Mouse (Mus musculus) embryonic facial prominence, embryonic 10.5 days (tissue): Measurements from ENCODE around the gene Serinc5. TPM values are rescaled to one million over a fixed set of nuclear protein-coding genes. Genes with fewer than 3 reads are reported as not detected.
"Not testable (repeated sequence)": the region's sequence is repeated elsewhere in the genome, so short reads cannot be mapped to it uniquely, and the experiment has no call there.

ENCODE experiments used
- DNase-seq: peaks from one replicate; pipeline ENCODE4 v3.0.0-alpha.2; 2017; ENCODE audit warnings: low spot score
- H3K27ac ChIP-seq: fragments of 300-500 bp; sonication (generic); replicated peaks from 2 replicates; pipeline ENCODE4 v1.5.1; 2016; ENCODE audit warnings: mild to moderate bottlenecking
- H3K27me3 ChIP-seq: fragments of 300-500 bp; sonication (generic); replicated peaks from 2 replicates; pipeline ENCODE4 v1.6.1; 2016; ENCODE audit warnings: low read depth, mild to moderate bottlenecking; ENCODE audit not compliant: poor library complexity, severe bottlenecking
- H3K36me3 ChIP-seq: fragments of 300-500 bp; sonication (generic); replicated peaks from 2 replicates; pipeline ENCODE4 v1.6.1; 2016; ENCODE audit warnings: mild to moderate bottlenecking, moderate library complexity
- H3K4me1 ChIP-seq: fragments of 300-500 bp; sonication (generic); 2 replicates; pipeline ENCODE4 v1.6.1; 2016
- H3K4me3 ChIP-seq: fragments of 300-500 bp; sonication (generic); 2 replicates; pipeline ENCODE4 v1.5.1; 2016; ENCODE audit warnings: mild to moderate bottlenecking, moderate library complexity
- H3K9me3 ChIP-seq: fragments of 300-500 bp; sonication (generic); 2 replicates; pipeline ENCODE4 v1.6.1; 2016; ENCODE audit warnings: mild to moderate bottlenecking
- WGBS: fragments of 180-500 bp; shearing (Covaris S2); methylation state at CpG from one replicate; pipeline ENCODE4 v1.1.7; 2016; 5-methylcytosine and 5-hydroxymethylcytosine counted together
- polyA plus RNA-seq: library from polyadenylated mRNA; unstranded; fragments of >200 nt; fragmentation: Nextera tagmentation; extraction: Ambion mirVana; gene quantifications from 2 replicates; pipeline ENCODE4 v1.2.1, GENCODE M21; 2016

Serinc5 gene
- polyA plus RNA-seq, 1 experiment from 2014 or later = 11.6 TPM

DNA sequence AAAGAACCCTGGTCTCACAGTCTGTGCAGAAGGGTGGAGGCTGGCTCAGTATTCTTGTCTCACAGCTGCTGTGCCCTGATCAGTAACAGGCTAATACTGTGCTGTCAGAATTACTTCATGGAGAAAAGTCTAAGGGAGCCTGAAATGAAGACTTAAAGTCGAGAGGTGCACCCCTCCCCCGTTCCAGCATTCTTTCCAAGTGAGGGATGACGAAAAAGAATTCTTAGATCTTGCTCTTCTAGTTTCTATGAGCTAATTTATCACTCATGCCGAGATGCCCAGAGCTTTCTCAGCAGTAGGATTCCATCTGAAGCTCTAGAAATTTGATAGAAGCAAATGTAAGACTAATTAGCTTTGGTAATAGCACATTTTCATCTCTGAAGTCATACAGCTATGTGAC, 66.8 kb downstream of the Serinc5 start:
- H3K9me3 ChIP-seq = no peaks in the 10 kb centered on the region
- 75% methylated on average over 4 of the region's 4 CpGs for WGBS
- no peak for DNase-seq
- peaks cover 38% of the 10 kb centered on the region for H3K4me1 ChIP-seq
- H3K4me3 ChIP-seq = no peak overlapping the region
- no peaks in the 10 kb centered on the region for H3K27me3 ChIP-seq
- no peaks in the 10 kb centered on the region for H3K36me3 ChIP-seq
- no peak overlapping the region for H3K27ac ChIP-seq

DNA sequence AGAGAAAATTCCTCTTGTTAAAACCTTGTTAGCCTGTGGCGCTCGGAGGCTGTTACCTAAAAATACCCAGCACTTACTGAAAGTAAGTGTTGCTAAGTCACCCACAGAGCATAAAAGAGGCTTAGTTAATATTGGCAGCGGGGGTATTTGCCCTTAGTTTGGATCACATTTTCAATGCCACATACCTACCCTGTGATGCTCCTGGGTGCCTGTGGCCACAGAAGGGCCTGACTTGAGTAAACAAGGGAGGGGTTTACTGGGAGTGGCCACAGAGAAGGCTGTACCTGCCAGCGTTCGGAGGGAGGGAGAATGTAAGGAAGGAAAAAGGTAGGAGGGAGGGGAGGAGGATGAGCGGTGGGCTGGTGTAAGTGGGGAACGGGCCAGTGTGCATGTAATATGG, 68.8 kb downstream of the Serinc5 start:
- no peak for DNase-seq
- Histone ChIP-seq H3K4me1 (peaks cover 43% of the 10 kb centered on the region), H3K27ac (no peak overlapping the region), H3K27me3 (no peaks in the 10 kb centered on the region), H3K36me3 (no peaks in the 10 kb centered on the region), H3K9me3 (no peaks in the 10 kb centered on the region), H3K4me3 (no peak overlapping the region)
- 90% methylated on average over 7 of the region's 7 CpGs for WGBS

DNA sequence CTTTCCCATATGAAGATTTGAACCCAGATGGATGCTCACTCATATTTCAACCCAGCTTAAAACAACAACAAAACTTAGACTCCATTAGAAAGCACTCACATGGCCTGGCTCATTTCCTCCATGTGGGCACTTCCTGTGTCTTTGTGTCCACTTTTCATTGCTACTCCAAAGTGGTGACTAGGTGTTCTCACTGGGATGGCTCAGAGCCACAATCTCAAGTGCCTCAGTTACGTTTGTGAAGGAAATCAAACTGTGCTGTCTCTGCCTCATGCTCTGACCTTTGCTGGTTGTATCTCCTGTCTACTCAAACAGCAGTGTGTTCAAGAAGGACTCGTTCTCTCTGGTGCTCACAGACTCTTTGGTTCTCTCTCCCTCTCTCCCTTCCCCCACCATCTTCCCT, 70.7 kb downstream of the Serinc5 start:
- peaks cover 12% of the 10 kb centered on the region for H3K36me3 ChIP-seq
- no peaks in the 10 kb centered on the region for H3K27me3 ChIP-seq
- DNase-seq = no peak
- H3K4me3 ChIP-seq = no peak overlapping the region
- 0 out of 2 replicates have a peak, but pooled peaks cover 3% of the 10 kb centered on the region for H3K9me3 ChIP-seq
- WGBS = 76% methylated on average over 2 of the region's 2 CpGs
- peaks cover 26% of the 10 kb centered on the region for H3K4me1 ChIP-seq
- no peak overlapping the region for H3K27ac ChIP-seq

DNA sequence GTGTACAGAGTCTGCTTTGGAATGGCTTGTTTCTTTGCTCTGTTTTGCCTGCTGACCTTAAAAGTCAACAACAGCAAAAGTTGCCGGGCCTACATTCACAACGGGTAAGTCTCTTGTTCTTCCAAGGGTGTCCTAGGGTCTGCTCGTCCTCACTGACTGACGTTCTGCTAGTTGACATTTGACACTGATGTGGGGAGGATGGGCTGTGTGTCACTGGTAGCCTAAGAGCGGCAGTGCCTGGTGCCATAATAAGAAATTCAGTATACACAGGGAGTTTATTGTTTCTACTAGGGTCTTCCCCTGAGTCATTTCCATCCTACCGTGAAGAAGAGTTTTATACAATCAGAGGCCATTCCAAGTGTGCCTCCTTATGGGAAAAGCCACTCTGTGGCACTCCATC, 71.9 kb downstream of the Serinc5 start:
- no peaks in the 10 kb centered on the region for H3K27me3 ChIP-seq
- H3K36me3 ChIP-seq = peaks cover 20% of the 10 kb centered on the region
- H3K4me3 ChIP-seq = no peak overlapping the region
- no peak for DNase-seq
- H3K4me1 ChIP-seq = peaks cover 23% of the 10 kb centered on the region
- 0 out of 2 replicates have a peak, but pooled peaks cover 8% of the 10 kb centered on the region for H3K9me3 ChIP-seq
- 29% methylated on average over 6 of the region's 6 CpGs for WGBS
- no peak overlapping the region for H3K27ac ChIP-seq

DNA sequence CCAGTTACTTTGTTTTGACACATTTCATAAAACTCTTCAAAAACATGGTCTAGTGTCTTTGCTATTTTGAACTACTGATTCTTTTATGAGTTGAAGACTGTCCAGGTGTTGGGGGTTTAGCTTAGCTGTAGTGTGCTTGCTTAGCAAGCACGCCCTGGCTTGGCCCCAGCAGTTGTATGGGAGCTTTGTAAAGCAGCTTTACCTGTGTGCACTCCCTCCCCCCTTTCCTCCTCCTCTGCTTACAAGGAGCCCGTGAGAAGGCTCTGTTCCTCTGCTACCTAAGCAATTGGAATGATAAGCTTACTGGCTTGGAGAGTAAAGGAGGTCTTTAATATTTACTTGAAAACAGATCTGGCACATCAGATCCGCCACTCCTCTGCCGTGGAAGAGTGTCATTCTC, 72.6 kb downstream of the Serinc5 start:
- no peak for DNase-seq
- H3K36me3 ChIP-seq = peaks cover 23% of the 10 kb centered on the region
- peaks cover 17% of the 10 kb centered on the region for H3K4me1 ChIP-seq
- 0 out of 2 replicates have a peak, but pooled peaks cover 8% of the 10 kb centered on the region for H3K9me3 ChIP-seq
- H3K27ac ChIP-seq = no peak overlapping the region
- WGBS = 64% methylated on average over 4 of the region's 4 CpGs
- H3K4me3 ChIP-seq = no peak overlapping the region
- H3K27me3 ChIP-seq = no peaks in the 10 kb centered on the region

DNA sequence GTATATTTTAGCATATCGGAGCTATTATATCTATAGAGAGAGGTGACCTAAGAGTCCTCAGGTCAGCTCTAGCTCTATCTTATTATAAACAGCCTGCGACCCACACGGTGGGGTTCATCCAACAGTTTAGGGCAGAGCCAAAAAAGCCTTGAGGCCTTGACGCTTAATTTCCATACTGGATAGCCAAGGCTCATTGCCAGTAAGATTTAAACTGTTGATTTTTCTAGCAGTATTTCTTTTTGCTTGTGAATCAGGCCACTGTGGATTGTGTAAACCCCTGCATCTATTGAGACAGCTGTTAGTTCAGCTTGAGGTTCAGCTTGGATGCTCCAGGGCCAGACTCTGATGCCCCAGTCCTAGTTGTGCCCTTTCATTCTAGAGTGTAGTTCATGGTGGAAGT, 73.4 kb downstream of the Serinc5 start:
- no peak for DNase-seq
- 0 out of 2 replicates have a peak, but pooled peaks cover 8% of the 10 kb centered on the region for H3K9me3 ChIP-seq
- 90% methylated on average over 4 of the region's 4 CpGs for WGBS

DNA sequence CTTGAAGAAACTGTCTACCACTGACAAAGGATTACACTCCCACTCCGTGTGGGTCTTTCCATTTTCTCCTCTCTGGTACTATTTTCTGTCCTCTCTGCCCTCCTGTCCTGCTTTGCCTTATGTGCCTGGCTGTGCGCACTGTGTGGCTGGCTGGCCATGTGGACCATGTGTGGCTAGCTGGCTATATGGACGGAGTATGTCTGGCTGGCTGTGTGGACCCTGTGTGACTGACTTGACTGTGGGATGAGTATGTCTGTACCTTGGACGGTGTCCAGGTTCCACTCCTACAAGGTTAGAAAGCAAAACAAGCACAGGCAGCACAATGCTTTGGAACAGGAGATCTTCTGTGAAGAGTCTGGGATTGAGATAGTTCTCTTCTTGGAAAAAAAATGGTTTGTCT, 74.4 kb downstream of the Serinc5 start:
- Histone ChIP-seq H3K9me3 (0 out of 2 replicates have a peak, but pooled peaks cover 8% of the 10 kb centered on the region), H3K4me1 (peaks cover 11% of the 10 kb centered on the region), H3K27me3 (no peaks in the 10 kb centered on the region), H3K36me3 (peaks cover 25% of the 10 kb centered on the region), H3K4me3 (no peak overlapping the region), H3K27ac (no peak overlapping the region)
- 91% methylated on average over 4 of the region's 4 CpGs for WGBS
- DNase-seq = no peak

More for the DNA sequence above, 73.4 kb downstream of the Serinc5 start:
- no peaks in the 10 kb centered on the region for H3K27me3 ChIP-seq
- H3K4me3 ChIP-seq = no peak overlapping the region
- peaks cover 11% of the 10 kb centered on the region for H3K4me1 ChIP-seq
- H3K27ac ChIP-seq = no peak overlapping the region
- H3K36me3 ChIP-seq = peaks cover 25% of the 10 kb centered on the region

DNA sequence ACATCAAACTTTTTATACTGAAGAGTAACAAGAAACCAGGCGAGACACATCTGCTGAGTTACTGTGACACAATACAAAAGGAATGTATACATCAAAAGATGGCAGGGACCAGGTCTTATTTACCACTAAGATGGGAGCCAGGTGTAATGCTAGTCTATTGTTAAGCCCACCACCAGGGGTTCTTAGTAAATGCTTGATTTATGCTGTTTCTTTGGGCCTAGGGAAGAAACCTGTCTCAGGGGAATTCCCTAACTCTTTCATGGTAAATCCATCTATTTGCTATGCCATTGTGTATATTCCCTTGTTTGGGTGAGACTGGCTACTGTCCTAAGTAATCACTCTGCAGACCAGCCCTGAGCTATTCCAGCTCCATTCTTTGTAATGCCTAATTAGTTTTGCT, 76.3 kb downstream of the Serinc5 start:
- 76% methylated on average over 1 of the region's 1 CpGs for WGBS
- not testable (repeated sequence) for DNase-seq
- peaks cover 25% of the 10 kb centered on the region for H3K36me3 ChIP-seq

DNA sequence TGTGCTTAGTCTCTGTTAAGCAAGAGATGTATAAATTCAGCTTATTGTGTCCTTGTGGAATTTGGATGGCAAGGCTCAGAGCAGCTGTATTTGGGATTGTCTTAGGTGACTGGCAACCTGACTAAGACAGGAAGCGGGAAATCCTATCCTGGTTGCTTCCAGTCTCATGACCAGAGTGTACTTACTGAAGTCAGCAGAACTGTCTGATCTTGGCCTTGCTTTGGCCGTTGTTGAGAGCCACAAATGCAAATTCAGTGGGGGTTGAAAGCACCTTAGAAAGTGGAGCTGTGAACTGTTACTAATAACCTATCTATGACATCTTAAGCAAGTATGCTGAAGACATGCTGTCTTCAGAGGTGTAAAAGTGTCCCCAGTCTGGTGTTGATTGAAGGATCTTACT, 78.2 kb downstream of the Serinc5 start:
- peaks cover 25% of the 10 kb centered on the region for H3K36me3 ChIP-seq
- no peak overlapping the region for H3K27ac ChIP-seq
- H3K27me3 ChIP-seq = no peaks in the 10 kb centered on the region
- 0 out of 2 replicates have a peak, but pooled peaks cover 8% of the 10 kb centered on the region for H3K9me3 ChIP-seq
- no peak overlapping the region for H3K4me3 ChIP-seq
- DNase-seq = no peak
- 0 out of 2 replicates have a peak, but pooled peaks cover 4% of the 10 kb centered on the region for H3K4me1 ChIP-seq
- 87% methylated on average over 2 of the region's 2 CpGs for WGBS

More for the DNA sequence above, 76.3 kb downstream of the Serinc5 start:
- H3K4me1 ChIP-seq = peaks cover 11% of the 10 kb centered on the region
- H3K27ac ChIP-seq, H3K27me3 ChIP-seq, H3K4me3 ChIP-seq, H3K9me3 ChIP-seq: not testable (repeated sequence)

DNA sequence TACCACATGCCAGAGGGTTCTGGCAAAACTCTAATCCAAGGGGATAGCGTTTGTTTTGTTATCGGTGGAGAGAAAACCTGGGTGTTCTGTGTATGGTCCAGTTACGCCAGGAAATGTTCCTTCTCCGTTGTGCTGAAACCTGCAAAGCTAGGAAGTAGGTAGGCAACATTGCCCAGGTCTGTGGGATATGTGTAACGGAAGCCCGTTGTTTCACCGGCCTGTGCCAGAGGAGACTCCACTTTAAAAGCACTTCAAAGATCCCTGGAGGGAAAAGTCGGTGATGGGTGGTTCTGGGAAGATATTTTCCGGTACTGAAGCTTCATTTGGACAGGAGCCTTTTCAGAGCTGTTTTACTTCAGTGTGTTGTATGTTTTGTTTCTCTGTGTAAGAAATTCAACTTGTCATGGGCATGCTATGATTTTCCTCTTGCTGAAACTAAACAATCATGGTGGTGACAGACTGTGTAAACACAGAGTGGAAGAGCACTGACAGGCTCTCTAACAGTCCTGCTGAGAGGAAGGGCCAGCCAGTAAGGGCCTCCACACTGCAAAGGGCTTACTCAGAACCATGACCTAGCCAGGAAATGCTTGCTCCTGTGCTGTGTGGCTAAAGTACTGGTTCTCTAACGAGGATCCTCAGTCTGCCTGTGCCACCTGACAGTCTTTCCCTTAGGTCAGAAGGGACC, 83.1 kb downstream of the Serinc5 start:
- Histone ChIP-seq H3K9me3 (no peaks in the 10 kb centered on the region), H3K27me3 (0 out of 2 replicates have a peak, but pooled peaks cover 3% of the 10 kb centered on the region), H3K36me3 (no peaks in the 10 kb centered on the region), H3K27ac (no peak overlapping the region), H3K4me3 (no peak overlapping the region), H3K4me1 (peaks cover 14% of the 10 kb centered on the region)
- WGBS = 78% methylated on average over 10 of the region's 10 CpGs
- no peak for DNase-seq

DNA sequence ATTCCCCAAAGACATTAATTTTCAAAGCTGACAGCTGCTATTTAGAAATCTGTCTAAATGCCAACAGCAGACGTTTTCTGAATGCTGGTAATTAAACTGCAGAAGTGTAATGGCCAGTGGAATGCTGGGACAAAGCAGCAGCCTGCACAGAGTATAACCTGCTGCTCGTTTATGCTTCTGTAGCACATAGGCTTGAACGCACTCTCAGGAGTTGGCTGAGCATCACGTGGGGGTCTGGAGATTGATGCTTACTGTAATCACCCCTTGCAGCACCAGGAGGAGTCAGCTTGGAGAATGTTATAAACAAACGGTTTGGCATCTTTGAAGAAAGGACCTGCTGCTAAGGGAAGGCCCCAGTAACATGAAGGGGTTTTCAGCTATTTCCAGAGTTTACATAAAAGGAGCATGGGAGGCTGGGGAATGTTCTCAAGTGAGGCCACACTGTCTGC, 85.6 kb downstream of the Serinc5 start:
- Histone ChIP-seq H3K27me3 (0 out of 2 replicates have a peak, but pooled peaks cover 3% of the 10 kb centered on the region), H3K9me3 (no peaks in the 10 kb centered on the region), H3K27ac (no peak overlapping the region), H3K4me3 (no peak overlapping the region), H3K36me3 (no peaks in the 10 kb centered on the region), H3K4me1 (peaks cover 16% of the 10 kb centered on the region)
- no peak for DNase-seq
- 55% methylated on average over 5 of the region's 5 CpGs for WGBS

DNA sequence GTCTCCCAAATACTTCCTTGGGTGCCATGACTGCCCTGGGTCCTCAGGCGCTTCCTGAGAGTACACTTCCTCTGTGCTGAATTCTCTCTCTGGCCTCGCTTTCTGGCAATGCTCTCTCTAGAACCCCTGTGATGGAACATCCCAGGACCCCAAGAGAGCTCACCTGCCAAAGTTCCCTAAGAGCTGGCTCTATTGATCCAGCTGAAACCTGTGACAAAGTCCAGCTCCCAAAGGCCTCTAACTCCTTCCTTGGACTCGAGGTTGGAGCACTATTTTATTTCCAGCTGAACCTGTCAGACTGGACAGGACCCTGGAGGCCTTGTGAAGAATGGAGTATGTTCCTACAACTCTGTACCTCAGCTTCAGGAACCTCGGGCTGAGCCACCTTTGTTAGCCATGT, 86.2 kb downstream of the Serinc5 start:
- WGBS = 80% methylated on average over 4 of the region's 4 CpGs
- no peaks in the 10 kb centered on the region; the same call in 1 of the 2 replicates for H3K36me3 ChIP-seq
- H3K4me3 ChIP-seq = no peak overlapping the region
- no peak for DNase-seq
- H3K4me1 ChIP-seq = peaks cover 16% of the 10 kb centered on the region
- H3K27ac ChIP-seq = no peak overlapping the region
- H3K27me3 ChIP-seq = 0 out of 2 replicates have a peak, but pooled peaks cover 3% of the 10 kb centered on the region
- H3K9me3 ChIP-seq = no peaks in the 10 kb centered on the region

DNA sequence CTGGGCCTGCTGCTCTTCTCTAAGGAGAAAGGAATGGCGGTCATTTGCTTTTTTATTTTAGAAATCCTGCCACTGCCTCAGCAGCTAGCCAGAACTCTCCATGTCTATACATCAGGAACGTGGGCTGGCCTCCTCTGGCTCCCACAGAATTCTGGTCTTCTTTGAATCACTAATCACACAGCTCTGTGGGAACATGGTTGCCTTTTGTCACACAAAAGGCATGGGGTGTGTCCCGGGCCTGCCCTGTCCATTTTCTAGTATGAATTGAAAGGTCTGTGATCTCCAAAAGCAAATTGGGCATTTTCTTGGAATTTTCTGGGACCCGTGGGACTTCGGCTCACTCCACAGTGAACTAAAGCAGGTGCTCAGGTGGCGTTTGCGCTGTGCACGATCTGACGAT, 87.9 kb downstream of the Serinc5 start:
- no peak overlapping the region for H3K27ac ChIP-seq
- H3K9me3 ChIP-seq = no peaks in the 10 kb centered on the region
- 0 out of 2 replicates have a peak, but pooled peaks cover 3% of the 10 kb centered on the region for H3K27me3 ChIP-seq
- H3K4me1 ChIP-seq = peaks cover 24% of the 10 kb centered on the region
- H3K4me3 ChIP-seq = no peak overlapping the region
- WGBS = 80% methylated on average over 9 of the region's 9 CpGs
- DNase-seq = no peak
- peaks cover 3% of the 10 kb centered on the region; the same call in 1 of the 2 replicates for H3K36me3 ChIP-seq
